Mouse (Mus musculus) ES-E14 (cell line): ENCODE data around the gene B3gat1.

Source experiments
- CHD2 ChIP-seq: IDR thresholded peaks from 2 replicates; pipeline ENCODE4 v1.6.1; 2014; ENCODE audit warnings: mild to moderate bottlenecking, low read depth, low read length, inconsistent platforms
- HCFC1 ChIP-seq: IDR thresholded peaks from 2 replicates; pipeline ENCODE4 v1.6.1; 2012; ENCODE audit warnings: low read length, inconsistent platforms, borderline replicate concordance; ENCODE audit not compliant: insufficient read depth
- MAFK ChIP-seq: IDR thresholded peaks from 2 replicates; pipeline ENCODE4 v1.6.1; 2014; ENCODE audit warnings: mild to moderate bottlenecking, low read depth, low read length, inconsistent platforms; ENCODE audit not compliant: insufficient read depth

GRCm38 (mm10) chr9:26727445-26727844 lies 6.1 kb upstream of the B3gat1 start:
- TF ChIP-seq MAFK (no peak), CHD2 (no peak), HCFC1 (no peak)
